Mouse (Mus musculus): ENCODE measurements around the gene Shb. TPM values are rescaled to one million over a fixed set of nuclear protein-coding genes. Genes with fewer than 3 reads are reported as not detected.

Shb gene
- 2.7 and 3.1 TPM in 2 replicates for polyA plus RNA-seq (2015; fragmentation: Nextera tagmentation; extraction: Ambion mirVana)

DNA sequence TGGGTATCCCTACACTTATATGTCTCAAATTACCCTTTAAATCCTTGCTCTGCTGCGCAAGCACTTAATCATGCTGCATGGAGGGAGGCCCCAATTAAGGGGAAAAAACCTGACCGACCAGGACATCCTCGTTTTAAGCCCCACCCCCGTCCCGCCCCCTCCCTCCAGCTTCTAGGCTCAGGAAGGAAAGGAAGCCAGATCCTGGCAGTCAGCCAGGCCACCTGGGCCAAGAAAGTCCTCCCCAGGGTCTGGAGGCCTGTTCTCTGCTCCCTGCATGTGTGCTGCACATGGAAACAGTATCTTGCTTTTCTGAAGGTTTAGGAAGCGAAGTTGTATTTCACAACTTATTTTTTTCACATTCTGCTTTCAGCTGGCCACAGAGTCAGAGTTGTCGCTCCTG, at the start of gene Shb:
Gene Shb, minus strand, starts transcription at position 96 of the 400 bp plus-strand sequence.
- ATAC-seq (ENCODE audit: low FRiP score, low TSS enrichment) = 0 out of 2 replicates have a peak, but pooled peaks have one; percentile 26
- peak within 1 kb of the TSS; percentile 42; the same call in 1 of the 2 replicates for H3K9ac ChIP-seq (replicated peaks; ENCODE audit: low read length)
- H3K4me1 ChIP-seq (ENCODE audit: insufficient read depth, low read length) = peaks cover 45% of the 10 kb centered on the region
- no peaks in the 10 kb centered on the region for H3K36me3 ChIP-seq (ENCODE audit: insufficient read depth, low read length)
- no peaks in the 10 kb centered on the region for H3K9me3 ChIP-seq (ENCODE audit: low read length)
- H3K27me3 ChIP-seq (ENCODE audit: insufficient read depth, low read length) = no peaks in the 10 kb centered on the region
- peak within 1 kb of the TSS; percentile 94 for H3K4me2 ChIP-seq (replicated peaks; ENCODE audit: low read depth, low read length)
- H3K4me3 ChIP-seq (ENCODE audit: low read length) = peak within 1 kb of the TSS; percentile 76
- peak within 1 kb of the TSS; percentile 99 for H3K27ac ChIP-seq (ENCODE audit: low read length)
- whole genome bisulfite sequencing = 5% methylated on average over 7 of the region's 7 CpGs

DNA sequence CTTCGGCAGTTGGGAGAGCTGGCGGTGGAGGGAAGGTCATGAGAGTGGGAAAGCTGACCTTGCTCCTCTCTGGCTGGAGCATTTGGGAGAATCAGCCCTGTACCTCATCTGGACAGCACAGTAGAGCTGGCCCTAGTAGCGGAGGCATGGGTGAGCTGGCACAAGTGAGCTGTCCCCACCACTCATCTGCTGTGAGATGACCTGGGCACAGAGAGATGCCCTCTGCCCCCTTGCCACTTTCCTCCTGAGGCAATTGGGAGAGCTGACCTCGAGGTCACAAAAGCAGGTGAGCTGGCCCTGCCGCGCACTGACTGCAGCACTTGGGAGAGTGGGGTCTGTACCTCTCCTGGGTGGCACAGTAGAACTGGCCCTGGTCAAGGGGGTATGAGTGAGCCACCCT, 48.8 kb upstream of the Shb start:
- H3K4me3 ChIP-seq (ENCODE audit: low read length) = no peak overlapping the region
- H3K27ac ChIP-seq (ENCODE audit: low read length) = no peak overlapping the region
- H3K4me2 ChIP-seq (replicated peaks; ENCODE audit: low read depth, low read length) = no peak overlapping the region
- no peak overlapping the region for H3K9ac ChIP-seq (replicated peaks; ENCODE audit: low read length)
- no peaks in the 10 kb centered on the region for H3K9me3 ChIP-seq (ENCODE audit: low read length)
- no peaks in the 10 kb centered on the region for H3K27me3 ChIP-seq (ENCODE audit: insufficient read depth, low read length)
- no peaks in the 10 kb centered on the region for H3K36me3 ChIP-seq (ENCODE audit: insufficient read depth, low read length)
- ATAC-seq (ENCODE audit: low FRiP score, low TSS enrichment) = no peak
- 86% methylated on average over 6 of the region's 6 CpGs for WGBS
- peaks cover 40% of the 10 kb centered on the region for H3K4me1 ChIP-seq (ENCODE audit: insufficient read depth, low read length)

DNA sequence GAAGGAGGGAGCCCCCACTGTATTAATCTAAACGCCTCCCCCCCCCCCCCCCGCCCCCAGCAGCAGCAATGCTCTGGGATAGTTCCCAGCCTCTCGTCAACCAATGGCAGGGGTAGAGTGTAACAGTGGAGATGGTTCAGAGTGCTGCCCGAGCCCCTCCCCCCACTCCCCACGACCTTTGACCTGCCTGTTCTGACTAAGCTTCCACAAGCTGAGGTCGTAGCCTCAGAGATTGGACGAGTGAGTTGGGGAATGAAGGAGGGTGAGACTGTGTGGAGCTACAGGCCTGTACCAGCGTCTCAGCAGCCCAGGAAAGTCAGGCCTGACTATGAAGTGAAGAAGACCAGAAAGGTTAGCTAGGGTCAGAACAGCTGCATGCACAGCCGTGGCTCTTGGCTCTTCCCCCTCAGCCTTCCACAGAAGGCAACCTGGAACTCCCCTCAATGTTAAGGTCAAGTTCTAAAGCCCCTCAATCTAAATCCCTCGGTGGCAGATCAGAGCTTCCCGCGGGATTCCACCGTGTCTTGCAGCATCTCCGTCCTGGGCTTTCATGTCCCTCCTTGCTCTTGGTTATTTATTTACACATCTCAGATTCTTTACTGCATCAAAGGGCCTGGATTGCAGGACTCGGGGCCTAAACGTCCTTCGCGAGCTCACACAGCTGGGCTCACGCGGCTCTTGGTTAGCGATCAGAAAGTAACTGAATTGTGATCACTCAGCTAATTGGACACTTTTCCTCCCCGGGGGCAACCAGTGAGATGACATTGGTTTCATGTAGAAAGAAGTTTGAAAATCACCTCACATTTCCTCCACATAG, 46.5 kb upstream of the Shb start:
- peak; percentile 71 for ATAC-seq (ENCODE audit: low FRiP score, low TSS enrichment)
- no peak overlapping the region for H3K4me3 ChIP-seq (ENCODE audit: low read length)
- peak overlapping the region; percentile 69 for H3K27ac ChIP-seq (ENCODE audit: low read length)
- H3K4me2 ChIP-seq (replicated peaks; ENCODE audit: low read depth, low read length) = no peak overlapping the region
- no peak overlapping the region; the same call in 1 of the 2 replicates for H3K9ac ChIP-seq (replicated peaks; ENCODE audit: low read length)
- WGBS = 17% methylated on average over 22 of the region's 22 CpGs
- no peaks in the 10 kb centered on the region for H3K27me3 ChIP-seq (ENCODE audit: insufficient read depth, low read length)
- H3K36me3 ChIP-seq (ENCODE audit: insufficient read depth, low read length) = no peaks in the 10 kb centered on the region
- H3K4me1 ChIP-seq (ENCODE audit: insufficient read depth, low read length) = peaks cover 32% of the 10 kb centered on the region
- no peaks in the 10 kb centered on the region for H3K9me3 ChIP-seq (ENCODE audit: low read length)

DNA sequence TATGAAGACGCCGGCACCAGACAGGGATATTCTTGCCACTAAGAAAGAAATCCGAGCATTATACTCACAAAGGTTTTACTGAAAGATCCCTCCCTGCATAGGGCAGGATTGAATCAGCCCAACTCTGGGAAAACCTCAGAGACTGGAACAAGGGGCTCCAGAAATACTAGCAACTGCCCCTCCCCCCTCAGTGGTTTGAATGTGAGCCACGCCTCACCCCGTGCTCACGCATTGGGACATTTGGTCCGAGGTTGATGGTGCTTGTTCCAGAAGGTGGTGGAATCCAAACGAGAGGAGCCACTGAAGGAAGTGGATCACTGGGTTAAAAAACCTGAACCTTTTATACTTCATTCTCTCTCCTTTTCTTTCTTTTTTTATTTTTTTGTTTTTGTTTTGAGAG, 45.4 kb upstream of the Shb start:
- WGBS = 42% methylated on average over 8 of the region's 8 CpGs
- H3K27ac ChIP-seq (ENCODE audit: low read length) = no peak overlapping the region

DNA sequence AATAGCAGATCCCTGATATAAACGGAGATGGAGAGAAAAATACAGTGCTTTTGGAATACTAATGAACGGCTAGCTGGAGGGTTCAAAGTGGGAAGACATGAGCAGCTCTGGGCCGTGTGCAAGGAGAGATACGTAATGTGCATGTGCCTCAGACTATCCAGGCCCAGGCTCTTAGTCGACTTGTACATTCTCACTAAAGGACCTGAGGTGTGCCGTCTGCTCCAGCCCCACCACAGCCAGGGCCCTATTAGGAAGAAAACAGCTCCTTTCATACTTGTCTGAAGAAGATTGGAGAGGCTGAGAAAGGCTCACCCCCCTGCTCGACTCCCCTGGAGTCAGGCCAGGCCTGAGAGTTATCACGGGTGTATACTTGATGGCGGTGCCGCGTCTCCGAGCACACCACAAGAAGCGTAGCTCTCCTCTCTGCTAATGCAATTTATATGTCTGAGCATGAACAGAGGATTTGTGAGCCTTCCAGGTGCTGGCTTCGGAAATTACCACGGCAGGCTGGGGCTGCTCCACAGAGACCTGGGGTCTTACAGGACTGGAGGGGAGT, 42.4 kb upstream of the Shb start:
- no peak overlapping the region for H3K4me2 ChIP-seq (replicated peaks; ENCODE audit: low read depth, low read length)
- 61% methylated on average over 15 of the region's 15 CpGs for WGBS
- H3K4me3 ChIP-seq (ENCODE audit: low read length) = no peak overlapping the region
- no peaks in the 10 kb centered on the region for H3K27me3 ChIP-seq (ENCODE audit: insufficient read depth, low read length)
- no peak overlapping the region for H3K27ac ChIP-seq (ENCODE audit: low read length)
- no peak for ATAC-seq (ENCODE audit: low FRiP score, low TSS enrichment)
- no peaks in the 10 kb centered on the region for H3K9me3 ChIP-seq (ENCODE audit: low read length)
- H3K4me1 ChIP-seq (ENCODE audit: insufficient read depth, low read length) = peaks cover 16% of the 10 kb centered on the region
- H3K9ac ChIP-seq (replicated peaks; ENCODE audit: low read length) = no peak overlapping the region
- no peaks in the 10 kb centered on the region for H3K36me3 ChIP-seq (ENCODE audit: insufficient read depth, low read length)

More for the DNA sequence above, 45.4 kb upstream of the Shb start:
- H3K36me3 ChIP-seq (ENCODE audit: insufficient read depth, low read length) = no peaks in the 10 kb centered on the region
- ATAC-seq (ENCODE audit: low FRiP score, low TSS enrichment) = no peak
- no peaks in the 10 kb centered on the region for H3K9me3 ChIP-seq (ENCODE audit: low read length)
- H3K4me2 ChIP-seq (replicated peaks; ENCODE audit: low read depth, low read length) = no peak overlapping the region
- peaks cover 23% of the 10 kb centered on the region for H3K4me1 ChIP-seq (ENCODE audit: insufficient read depth, low read length)
- no peaks in the 10 kb centered on the region for H3K27me3 ChIP-seq (ENCODE audit: insufficient read depth, low read length)
- H3K4me3 ChIP-seq (ENCODE audit: low read length) = no peak overlapping the region
- no peak overlapping the region for H3K9ac ChIP-seq (replicated peaks; ENCODE audit: low read length)

DNA sequence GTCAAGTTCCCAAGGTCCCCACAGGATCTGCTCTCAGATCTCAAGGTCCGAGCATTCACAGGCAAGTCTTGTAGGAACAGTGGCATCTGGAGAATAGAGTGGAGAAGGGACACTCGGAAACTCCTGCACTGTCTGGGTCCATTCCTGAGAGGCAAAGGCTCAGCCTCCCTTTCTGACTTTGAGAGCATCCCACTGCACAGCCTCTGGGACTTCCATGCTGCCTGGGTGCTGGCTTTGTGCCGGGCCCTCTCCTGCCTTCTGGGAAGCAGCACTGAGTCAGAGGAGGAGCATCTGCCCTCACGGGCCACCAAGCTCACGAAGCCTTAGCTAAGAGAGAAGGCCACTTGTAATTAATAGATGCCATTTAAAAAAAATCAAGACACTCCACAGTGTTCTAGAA, 37.3 kb upstream of the Shb start:
- Histone ChIP-seq H3K4me3 (ENCODE audit: low read length) (no peak overlapping the region), H3K9ac (replicated peaks; ENCODE audit: low read length) (no peak overlapping the region), H3K4me1 (ENCODE audit: insufficient read depth, low read length) (0 out of 2 replicates have a peak, but pooled peaks cover under 1% of the 10 kb centered on the region), H3K9me3 (ENCODE audit: low read length) (no peaks in the 10 kb centered on the region), H3K27me3 (ENCODE audit: insufficient read depth, low read length) (no peaks in the 10 kb centered on the region), H3K4me2 (replicated peaks; ENCODE audit: low read depth, low read length) (no peak overlapping the region), H3K27ac (ENCODE audit: low read length) (no peak overlapping the region), H3K36me3 (ENCODE audit: insufficient read depth, low read length) (no peaks in the 10 kb centered on the region)
- 68% methylated on average over 5 of the region's 5 CpGs for WGBS
- no peak for ATAC-seq (ENCODE audit: low FRiP score, low TSS enrichment)

DNA sequence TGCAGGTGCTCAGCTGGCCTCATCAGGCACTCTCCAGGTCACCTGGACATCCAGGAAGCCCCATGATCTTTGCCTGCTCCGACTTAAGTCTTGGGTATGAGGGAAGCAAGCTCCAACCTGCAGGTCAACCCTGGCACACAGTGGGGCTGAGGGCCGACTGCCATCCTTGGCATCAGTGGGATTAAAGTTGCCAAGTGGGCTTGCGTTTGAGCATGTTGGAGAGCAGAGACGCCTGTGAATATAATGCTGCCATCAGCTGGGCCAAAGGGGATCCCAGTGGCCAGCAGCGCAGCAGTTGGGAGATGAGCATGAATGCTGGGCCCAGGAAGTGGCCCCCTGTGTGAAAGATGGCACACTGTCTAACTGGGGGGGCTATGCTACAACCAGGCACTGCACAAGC, 25.9 kb upstream of the Shb start:
- Histone ChIP-seq H3K9me3 (ENCODE audit: low read length) (no peaks in the 10 kb centered on the region), H3K27me3 (ENCODE audit: insufficient read depth, low read length) (no peaks in the 10 kb centered on the region), H3K27ac (ENCODE audit: low read length) (no peak overlapping the region), H3K4me2 (replicated peaks; ENCODE audit: low read depth, low read length) (no peak overlapping the region), H3K9ac (replicated peaks; ENCODE audit: low read length) (no peak overlapping the region), H3K36me3 (ENCODE audit: insufficient read depth, low read length) (no peaks in the 10 kb centered on the region), H3K4me1 (ENCODE audit: insufficient read depth, low read length) (no peaks in the 10 kb centered on the region), H3K4me3 (ENCODE audit: low read length) (no peak overlapping the region)
- no peak for ATAC-seq (ENCODE audit: low FRiP score, low TSS enrichment)
- 92% methylated on average over 5 of the region's 5 CpGs for WGBS

DNA sequence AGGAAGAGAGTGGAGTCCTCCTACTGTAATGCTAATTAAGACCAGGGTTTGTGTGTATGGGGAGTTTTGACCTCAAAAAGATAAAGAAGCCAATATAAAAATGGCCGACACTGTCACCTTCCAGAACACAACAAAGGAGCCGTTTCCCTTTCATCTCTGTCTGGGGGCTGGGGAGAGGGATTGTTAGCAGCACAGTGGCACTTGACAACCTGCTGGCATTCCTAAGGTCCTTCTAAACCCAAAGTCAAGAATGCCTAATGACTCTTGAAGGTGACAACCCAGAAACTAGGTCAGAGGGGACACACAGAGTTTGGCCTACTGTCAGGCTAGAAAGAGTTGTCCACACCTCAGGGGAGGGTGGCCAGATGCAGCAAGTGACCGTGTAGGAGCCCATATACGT, 20.3 kb upstream of the Shb start:
- no peak overlapping the region for H3K4me2 ChIP-seq (replicated peaks; ENCODE audit: low read depth, low read length)
- H3K9me3 ChIP-seq (ENCODE audit: low read length) = no peaks in the 10 kb centered on the region
- no peaks in the 10 kb centered on the region for H3K27me3 ChIP-seq (ENCODE audit: insufficient read depth, low read length)
- ATAC-seq (ENCODE audit: low FRiP score, low TSS enrichment) = no peak
- no peak overlapping the region for H3K9ac ChIP-seq (replicated peaks; ENCODE audit: low read length)
- H3K36me3 ChIP-seq (ENCODE audit: insufficient read depth, low read length) = no peaks in the 10 kb centered on the region
- no peak overlapping the region for H3K4me3 ChIP-seq (ENCODE audit: low read length)
- no peak overlapping the region for H3K27ac ChIP-seq (ENCODE audit: low read length)
- 35% methylated on average over 4 of the region's 4 CpGs for WGBS
- peaks cover 8% of the 10 kb centered on the region; the same call in 1 of the 2 replicates for H3K4me1 ChIP-seq (ENCODE audit: insufficient read depth, low read length)

DNA sequence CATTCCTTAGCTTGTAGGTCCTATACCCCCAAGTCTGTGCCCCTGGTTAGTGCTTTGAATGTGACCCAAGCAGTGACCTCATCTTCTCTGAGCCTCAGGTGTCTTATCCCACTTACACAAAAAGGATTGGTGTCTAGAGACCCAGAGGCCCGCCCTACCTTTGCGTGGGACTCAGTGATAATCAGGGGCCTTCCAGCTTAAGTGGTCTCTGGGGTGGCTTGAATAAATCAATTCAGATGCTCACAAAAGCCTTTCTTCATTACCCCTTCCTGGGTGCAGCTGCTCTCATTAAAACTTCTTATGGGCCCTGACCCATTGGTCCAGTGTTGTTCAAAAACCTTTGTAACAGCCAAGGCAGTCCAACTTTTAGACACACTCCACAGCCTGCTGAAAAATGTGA, 18.7 kb upstream of the Shb start:
- H3K9me3 ChIP-seq (ENCODE audit: low read length) = no peaks in the 10 kb centered on the region
- no peak overlapping the region for H3K4me3 ChIP-seq (ENCODE audit: low read length)
- ATAC-seq (ENCODE audit: low FRiP score, low TSS enrichment) = no peak
- no peaks in the 10 kb centered on the region for H3K36me3 ChIP-seq (ENCODE audit: insufficient read depth, low read length)
- no peak overlapping the region for H3K27ac ChIP-seq (ENCODE audit: low read length)
- H3K4me1 ChIP-seq (ENCODE audit: insufficient read depth, low read length) = peaks cover 8% of the 10 kb centered on the region; the same call in 1 of the 2 replicates
- no peaks in the 10 kb centered on the region for H3K27me3 ChIP-seq (ENCODE audit: insufficient read depth, low read length)
- 59% methylated on average over 2 of the region's 2 CpGs for WGBS
- H3K4me2 ChIP-seq (replicated peaks; ENCODE audit: low read depth, low read length) = no peak overlapping the region
- no peak overlapping the region for H3K9ac ChIP-seq (replicated peaks; ENCODE audit: low read length)

DNA sequence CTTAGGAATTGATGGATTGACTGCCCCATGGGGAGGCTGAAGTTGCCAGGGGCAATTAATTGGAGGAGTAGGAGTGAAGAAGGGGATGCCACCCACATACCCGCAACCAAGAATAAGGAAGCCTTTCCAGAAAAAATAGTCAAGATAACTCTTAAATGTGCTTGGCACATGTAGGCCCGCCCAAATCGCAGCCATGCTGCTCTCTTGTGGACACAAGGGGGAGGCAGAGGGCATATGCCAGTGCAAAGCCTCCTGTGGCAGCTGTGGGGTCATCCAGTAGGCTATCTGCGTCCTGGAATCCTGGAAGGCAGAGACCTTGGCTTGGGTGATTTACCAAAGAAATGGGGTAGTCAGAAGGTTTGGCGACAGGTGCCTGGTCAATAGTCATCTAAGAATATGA, 17.2 kb upstream of the Shb start:
- 44% methylated on average over 5 of the region's 5 CpGs for WGBS
- Histone ChIP-seq H3K4me2 (replicated peaks; ENCODE audit: low read depth, low read length) (no peak overlapping the region), H3K4me1 (ENCODE audit: insufficient read depth, low read length) (peaks cover 8% of the 10 kb centered on the region; the same call in 1 of the 2 replicates), H3K4me3 (ENCODE audit: low read length) (no peak overlapping the region), H3K9ac (replicated peaks; ENCODE audit: low read length) (no peak overlapping the region), H3K36me3 (ENCODE audit: insufficient read depth, low read length) (no peaks in the 10 kb centered on the region), H3K27me3 (ENCODE audit: insufficient read depth, low read length) (no peaks in the 10 kb centered on the region), H3K27ac (ENCODE audit: low read length) (no peak overlapping the region), H3K9me3 (ENCODE audit: low read length) (peaks cover 2% of the 10 kb centered on the region; the same call in 1 of the 2 replicates)
- peak; percentile 65; the same call in 1 of the 2 replicates for ATAC-seq (ENCODE audit: low FRiP score, low TSS enrichment)

Measured in kidney, embryonic 16.5 days (tissue).